Mouse (Mus musculus): ENCODE measurements around the gene Rgs6.

DNA sequence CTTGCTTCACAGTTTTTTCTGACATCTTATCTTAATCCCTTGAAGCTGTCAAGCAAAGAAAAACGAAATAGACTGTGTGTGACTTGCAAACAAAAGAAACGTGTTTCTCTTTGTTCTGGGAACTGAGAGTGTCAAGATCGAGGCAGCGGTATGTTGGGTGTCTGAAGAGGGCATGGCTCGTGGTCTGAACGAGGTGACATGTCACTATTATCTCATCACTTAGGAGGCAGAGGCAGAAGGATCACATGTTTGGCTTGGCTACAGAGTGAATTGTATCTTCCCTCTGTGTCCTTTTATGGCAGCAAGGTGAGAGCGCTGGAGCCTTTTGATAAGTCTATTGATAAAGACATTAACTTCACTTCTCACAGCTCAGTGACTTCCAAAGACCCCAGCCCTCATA, 512.8 kb downstream of the Rgs6 start:
- TF ChIP-seq CTCF (IDR thresholded peaks at IDR 0.05; ENCODE audit: low read depth, low read length) (no peak), POLR2A (IDR thresholded peaks at IDR 0.05; ENCODE audit: insufficient read depth, low read length) (no peak)

Data from ES-Bruce4 (cell line).